Mouse (Mus musculus) bone marrow macrophage, adult 2 months (primary cell): Measurements from ENCODE around the gene Sh3d19.

ENCODE experiments used
- CTCF ChIP-seq: IDR thresholded peaks from 2 replicates; pipeline ENCODE4 v1.5.1; 2012; ENCODE audit warnings: low read depth, mild to moderate bottlenecking, low read length, moderate library complexity
- POLR2A ChIP-seq: IDR thresholded peaks from 2 replicates; pipeline ENCODE4 v1.6.1; 2012; ENCODE audit warnings: mild to moderate bottlenecking, low read depth, low read length, borderline replicate concordance

GRCm38 (mm10) chr3:86057436-86058095 is 86.7 kb downstream of the Sh3d19 start:
- TF ChIP-seq CTCF (no peak), POLR2A (no peak)
